ENCODE assay signal across 22 mouse cellular contexts in the genomic region with DNA sequence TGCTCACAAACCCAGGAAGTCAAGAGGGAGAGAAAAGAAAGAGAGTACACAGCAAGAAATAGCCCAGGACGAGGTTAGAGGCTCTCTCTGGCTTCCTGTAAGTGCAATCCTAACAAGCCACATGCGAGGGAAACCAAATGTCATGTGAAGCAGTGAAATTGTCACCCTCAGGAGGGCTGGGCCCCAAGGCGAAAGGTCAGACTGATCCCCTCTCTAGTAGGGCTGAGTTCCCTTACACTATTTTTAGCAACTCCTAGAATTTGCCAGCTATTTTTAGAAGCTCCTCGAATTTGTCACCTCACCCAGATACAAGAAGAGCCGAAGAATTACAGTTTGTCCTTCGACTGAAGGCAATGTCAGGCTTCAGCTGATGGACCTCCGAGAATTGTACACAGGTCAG.
A peak's percentile ranks its signal among the peaks of the same experiment; 100 is the strongest.
DNase-seq lines count a peak whose midpoint lies in the region; ATAC-seq and TF ChIP-seq lines count a peak whose summit lies in the region.
"Had no signal": no experiment of that assay in that cellular context is flagged by ENCODE, and none has a peak within 500 bp of the region (broad histone marks: within the 10 kb centered on the region; RNA-seq: fewer than 3 reads in every experiment).

No protein-coding gene starts in this region.

- H3K36me3 ChIP-seq in heart, postnatal 0 days (replicated peaks; ENCODE audit: control insufficient read depth, insufficient read depth, low read length), result no peaks in the 10 kb centered on the region
- no peaks in the 10 kb centered on the region for H3K36me3 ChIP-seq in forebrain, embryonic 16.5 days (ENCODE audit: control insufficient read depth, insufficient read depth)
- H3K36me3 ChIP-seq: embryonic facial prominence, embryonic 12.5 days; heart, embryonic 15.5 days; hindbrain, embryonic 15.5 days; limb, embryonic 15.5 days; neural tube, embryonic 12.5 days had no signal

- peak; percentile 12 to 37 for DNase-seq in gastrocnemius, adult 8-10 months (ENCODE audit: low spot score in 2 of 2)
- no peak for DNase-seq in gastrocnemius, postnatal 10 days
- peak; percentile 25 for DNase-seq in CD4-positive, CD25-positive, alpha-beta regulatory T cell, adult 2 months (ENCODE audit: low read depth, low spot score)
- DNase-seq in heart, postnatal 0 days (ENCODE audit: low spot score), result peak; percentile 57
- DNase-seq in left cerebral cortex, adult 9 months (ENCODE audit: low spot score in 2 of 2), result no peak
- no peak for DNase-seq in kidney, postnatal 10 days
- DNase-seq: adrenal gland, adult 8-10 months; cerebellum, adult 9-11 months; layer of hippocampus, postnatal 36 days; lung, postnatal 14 days; right cerebral cortex, adult 18-20 months had no signal

- no peak for TF ChIP-seq CTCF in heart, postnatal 0 days (IDR thresholded peaks at IDR 0.05; ENCODE audit: low read depth)

- ATAC-seq in heart, postnatal 0 days (ENCODE audit: insufficient read depth, low read depth), result peak; percentile 58
- ATAC-seq in forebrain, embryonic 16.5 days, result no peak
- ATAC-seq: forebrain, embryonic 14.5 days; intestine, embryonic 16.5 days had no signal

- H3K9me3 ChIP-seq in heart, postnatal 0 days (replicated peaks; ENCODE audit: control insufficient read depth, low read length), result no peaks in the 10 kb centered on the region
- peaks cover 3% of the 10 kb centered on the region; the same call in 1 of the 2 replicates for H3K9me3 ChIP-seq in forebrain, embryonic 16.5 days (ENCODE audit: control insufficient read depth, low read length)
- H3K9me3 ChIP-seq: embryonic facial prominence, embryonic 12.5 days; heart, embryonic 15.5 days; hindbrain, embryonic 15.5 days; limb, embryonic 15.5 days; neural tube, embryonic 12.5 days had no signal

- H3K9ac ChIP-seq in heart, postnatal 0 days (replicated peaks; ENCODE audit: low read depth, low read length), result no peak overlapping the region
- no peak overlapping the region for H3K9ac ChIP-seq in forebrain, embryonic 16.5 days (replicated peaks; ENCODE audit: low read depth, low read length)
- H3K9ac ChIP-seq: embryonic facial prominence, embryonic 12.5 days; heart, embryonic 15.5 days; hindbrain, embryonic 15.5 days; limb, embryonic 15.5 days; neural tube, embryonic 12.5 days had no signal

- peak overlapping the region; percentile 58 for H3K27ac ChIP-seq in brown adipose tissue, adult 24 weeks (replicated peaks; ENCODE audit: low read depth, low read length)
- no peak overlapping the region for H3K27ac ChIP-seq in heart, postnatal 0 days (ENCODE audit: low read depth)
- H3K27ac ChIP-seq in forebrain, embryonic 16.5 days (ENCODE audit: low read length), result no peak overlapping the region
- H3K27ac ChIP-seq: embryonic facial prominence, embryonic 12.5 days; heart, embryonic 15.5 days; hindbrain, embryonic 15.5 days; limb, embryonic 15.5 days; neural tube, embryonic 12.5 days had no signal

- 27% methylated on average over 7 of the region's 7 CpGs for WGBS in heart, postnatal 0 days
- WGBS in forebrain, embryonic 16.5 days, result 85% methylated on average over 7 of the region's 7 CpGs

- H3K27me3 ChIP-seq in heart, postnatal 0 days (ENCODE audit: control insufficient read depth, insufficient read depth, low read length), result no peaks in the 10 kb centered on the region
- H3K27me3 ChIP-seq in forebrain, embryonic 16.5 days (replicated peaks; ENCODE audit: control insufficient read depth, insufficient read depth, low read length), result no peaks in the 10 kb centered on the region
- H3K27me3 ChIP-seq: embryonic facial prominence, embryonic 12.5 days; heart, embryonic 15.5 days; hindbrain, embryonic 15.5 days; limb, embryonic 15.5 days; neural tube, embryonic 12.5 days had no signal

- H3K4me3 ChIP-seq in brown adipose tissue, adult 24 weeks (ENCODE audit: insufficient read depth, low read depth, low read length), result no peak overlapping the region
- H3K4me3 ChIP-seq in heart, postnatal 0 days (ENCODE audit: low read depth, low read length), result no peak overlapping the region
- H3K4me3 ChIP-seq in forebrain, embryonic 16.5 days (replicated peaks; ENCODE audit: low read length), result no peak overlapping the region
- H3K4me3 ChIP-seq: embryonic facial prominence, embryonic 12.5 days; erythroblast, embryonic 14.5 days; heart, embryonic 15.5 days; hindbrain, embryonic 15.5 days; limb, embryonic 15.5 days; neural tube, embryonic 12.5 days had no signal

- no peak overlapping the region for H3K4me2 ChIP-seq in heart, postnatal 0 days (ENCODE audit: low read depth, low read length)
- no peak overlapping the region for H3K4me2 ChIP-seq in forebrain, embryonic 16.5 days (ENCODE audit: low read length)
- H3K4me2 ChIP-seq: embryonic facial prominence, embryonic 12.5 days; heart, embryonic 15.5 days; hindbrain, embryonic 15.5 days; limb, embryonic 15.5 days; midbrain, embryonic 11.5 days; neural tube, embryonic 12.5 days had no signal

- peaks cover 6% of the 10 kb centered on the region for H3K4me1 ChIP-seq in brown adipose tissue, adult 24 weeks (ENCODE audit: control insufficient read depth, insufficient read depth, insufficient read length, low read length)
- H3K4me1 ChIP-seq in heart, postnatal 0 days (ENCODE audit: control insufficient read depth, insufficient read depth), result peaks cover 29% of the 10 kb centered on the region
- peaks cover 4% of the 10 kb centered on the region; the same call in 1 of the 2 replicates for H3K4me1 ChIP-seq in forebrain, embryonic 16.5 days (replicated peaks; ENCODE audit: control insufficient read depth, insufficient read depth, low read length)
- H3K4me1 ChIP-seq: embryonic facial prominence, embryonic 12.5 days; hindbrain, embryonic 15.5 days; neural tube, embryonic 12.5 days had no signal

- no peak for TF ChIP-seq EP300 in heart, postnatal 0 days (IDR thresholded peaks at IDR 0.05; ENCODE audit: low read depth)

Comparison
In these comparisons a context has a peak if more than half of its experiments do, and no peak if none do; other contexts are left out.
1. DNase-seq: peak in gastrocnemius, adult 8-10 months (2 of 2), CD4-positive, CD25-positive, alpha-beta regulatory T cell, adult 2 months (single experiment) and heart, postnatal 0 days (single experiment); none in gastrocnemius, postnatal 10 days (single experiment), left cerebral cortex, adult 9 months (0 of 2) and kidney, postnatal 10 days (single experiment).